Mouse (Mus musculus) liver, embryonic 14.5 days (tissue): ENCODE measurements at regions not wholly inside any gene's neighbourhood (a gene's known extent, or its start where the extent isn't known, plus 50 kb on each side); places are given as distances from the start of the nearest gene placed in this dataset.

ENCODE experiments used
- CTCF ChIP-seq: IDR thresholded peaks from 2 replicates; pipeline ENCODE4 v1.5.1; 2016; ENCODE audit warnings: antibody characterized with exemption, low read depth, control low read depth
- EP300 ChIP-seq: IDR thresholded peaks from 2 replicates; pipeline ENCODE4 v1.6.1; 2016; ENCODE audit warnings: antibody characterized with exemption, low read depth

DNA sequence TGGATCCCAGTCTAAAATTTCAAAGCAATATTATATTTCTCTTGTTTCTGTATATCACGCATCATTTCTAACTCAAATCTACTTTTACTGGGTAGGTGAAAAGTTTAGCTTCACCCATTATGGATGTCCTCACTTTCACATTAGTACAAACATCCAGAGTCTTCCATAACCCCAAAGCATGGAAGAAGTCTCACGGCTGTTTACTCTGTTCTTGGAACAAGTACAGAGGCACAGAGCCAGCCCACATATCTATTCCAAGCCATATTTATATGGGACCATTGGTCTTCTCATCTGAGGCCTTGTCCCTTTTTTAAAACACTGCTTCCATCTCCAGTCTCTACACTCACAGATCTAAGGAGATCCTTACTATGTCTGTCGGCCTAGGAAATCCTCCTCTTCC is 192.8 kb downstream of the Tm2d1 start:
- TF ChIP-seq CTCF (no peak), EP300 (no peak)
